Mouse (Mus musculus) bone marrow, adult 2 months (tissue): Measurements from ENCODE around the gene Dync1i2.

Experiments used
- CTCF ChIP-seq: fragments of 200-500 bp; IDR thresholded peaks from 2 replicates; pipeline ENCODE4 v1.5.1; 2011; ENCODE audit warnings: low read length, control low read depth; ENCODE audit not compliant: control insufficient read depth, insufficient read depth
- POLR2A ChIP-seq: fragments of 200-500 bp; IDR thresholded peaks from 2 replicates; pipeline ENCODE4 v1.6.1; 2011; ENCODE audit warnings: low read depth, mild to moderate bottlenecking, control low read depth, low read length, borderline replicate concordance; ENCODE audit not compliant: control insufficient read depth

- no peak for TF ChIP-seq CTCF
- no peak for TF ChIP-seq POLR2A
These were observed 23.6 kb upstream of the Dync1i2 start for GRCm38 (mm10) chr2:71187950-71188349.
